Mouse (Mus musculus) liver, embryonic 16.5 days (tissue): ENCODE data around the gene Olfr1475. TPM values are rescaled to one million over a fixed set of nuclear protein-coding genes. Genes with fewer than 3 reads are reported as not detected.
"Not testable (repeated sequence)": the region's sequence is repeated elsewhere in the genome, so short reads cannot be mapped to it uniquely, and the experiment has no call there.

Experiments
- ATAC-seq: fragments of 200-750 bp; cut with Nextera tagmentation; 2 replicates; pipeline ENCODE4 v1.8.0; 2017; ENCODE audit warnings: low read depth, mild to moderate bottlenecking, moderate number of reproducible peaks, moderate library complexity
- H3K27ac ChIP-seq: fragments of 300-500 bp; sonication (generic); 2 replicates; pipeline ENCODE4 v1.5.1; 2014; ENCODE audit warnings: mild to moderate bottlenecking, low read length
- H3K27me3 ChIP-seq: fragments of 300-500 bp; sonication (generic); 2 replicates; pipeline ENCODE4 v1.6.1; 2014; ENCODE audit warnings: low read depth, low read length, mixed read lengths; ENCODE audit not compliant: control insufficient read depth, insufficient read depth
- H3K36me3 ChIP-seq: fragments of 300-500 bp; sonication (generic); 2 replicates; pipeline ENCODE4 v1.6.1; 2014; ENCODE audit warnings: mild to moderate bottlenecking; ENCODE audit not compliant: control insufficient read depth, insufficient read depth
- H3K4me1 ChIP-seq: fragments of 300-500 bp; sonication (generic); 2 replicates; pipeline ENCODE4 v1.6.1; 2014; ENCODE audit warnings: low read depth, low read length, mixed read lengths; ENCODE audit not compliant: control insufficient read depth
- H3K4me2 ChIP-seq: fragments of 300-500 bp; sonication (generic); 2 replicates; pipeline ENCODE4 v1.6.1; 2014; ENCODE audit warnings: low read depth, low read length, mixed read lengths
- H3K4me3 ChIP-seq: fragments of 300-500 bp; sonication (generic); 2 replicates; pipeline ENCODE4 v1.5.1; 2014; ENCODE audit warnings: low read depth, mild to moderate bottlenecking, low read length
- H3K9ac ChIP-seq: fragments of 300-500 bp; sonication (generic); 2 replicates; pipeline ENCODE4 v1.6.1; 2014; ENCODE audit warnings: low read depth, low read length
- H3K9me3 ChIP-seq: fragments of 300-500 bp; sonication (generic); replicated peaks from 2 replicates; pipeline ENCODE4 v1.6.1; 2016; ENCODE audit warnings: low read length; ENCODE audit not compliant: control insufficient read depth
- WGBS: fragments of 180-500 bp; shearing (Covaris S2); extraction: QIAGEN DNeasy Blood & Tissue Kit; methylation state at CpG from one replicate; pipeline ENCODE4 v1.1.7; 2014; ENCODE audit not compliant: insufficient replicate concordance; 5-methylcytosine and 5-hydroxymethylcytosine counted together
- polyA plus RNA-seq: library from polyadenylated mRNA; unstranded; fragments of >200 nt; fragmentation: Nextera tagmentation; extraction: Ambion mirVana; gene quantifications from 2 replicates; pipeline ENCODE4 v1.2.1, GENCODE M21; 2015

The Olfr1475 gene
- polyA plus RNA-seq: not detected in 2 replicates

DNA sequence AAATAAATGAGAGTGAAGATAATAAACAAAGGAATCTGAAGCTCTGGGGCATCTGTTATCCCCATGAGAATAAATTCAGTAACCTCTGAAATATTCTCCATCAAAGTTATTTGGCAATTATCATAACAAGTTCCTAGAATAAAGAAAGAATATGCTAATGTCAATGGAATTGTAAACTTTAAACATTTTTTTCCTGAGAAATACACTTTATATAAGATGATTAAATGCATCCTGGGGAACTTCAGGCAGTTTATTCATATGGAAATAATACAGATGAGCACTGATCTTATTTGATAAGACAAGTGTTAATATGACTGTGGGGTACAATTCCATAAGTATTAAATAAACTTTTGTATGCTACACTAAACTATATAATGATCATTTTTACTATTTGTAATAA is at the start of gene Olfr1475:
Olfr1475 (minus strand) TSS at position 101 of the 400 bp plus-strand sequence.
- Histone ChIP-seq H3K36me3 (no peaks in the 10 kb centered on the region), H3K9ac (no peak within 1 kb of the TSS), H3K4me1 (no peaks in the 10 kb centered on the region), H3K9me3 (no peaks in the 10 kb centered on the region), H3K4me3 (no peak within 1 kb of the TSS), H3K27ac (no peak within 1 kb of the TSS), H3K27me3 (no peaks in the 10 kb centered on the region), H3K4me2 (no peak within 1 kb of the TSS)
- no peak for ATAC-seq

DNA sequence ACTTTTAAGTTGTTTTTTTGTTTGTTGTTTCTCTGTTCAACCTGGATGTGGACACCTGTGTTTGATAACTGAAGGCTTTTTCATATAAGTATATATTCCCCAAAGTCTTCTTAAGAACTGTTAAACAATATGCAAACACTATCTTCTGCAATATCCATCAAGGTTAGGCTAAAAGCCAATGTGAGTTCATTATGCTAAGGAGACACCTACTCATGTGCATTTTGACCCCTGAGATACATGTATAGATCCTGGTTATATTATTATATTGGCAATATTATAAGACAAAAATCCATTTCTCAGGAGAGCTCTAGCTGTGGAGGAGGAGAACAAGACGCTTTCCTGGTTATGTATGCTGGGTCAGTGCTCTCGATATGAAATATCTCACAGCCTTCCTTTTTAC is 47.6 kb upstream of the Olfr1475 start, which contains the start of gene Olfr1480:
Olfr1480 (plus strand) TSS at position 301 of the 400 bp plus-strand sequence.
- WGBS: 54% methylated on average over 2 of the region's 2 CpGs
- no peak within 1 kb of the TSS for H3K4me3 ChIP-seq
- H3K4me2 ChIP-seq: no peak within 1 kb of the TSS

DNA sequence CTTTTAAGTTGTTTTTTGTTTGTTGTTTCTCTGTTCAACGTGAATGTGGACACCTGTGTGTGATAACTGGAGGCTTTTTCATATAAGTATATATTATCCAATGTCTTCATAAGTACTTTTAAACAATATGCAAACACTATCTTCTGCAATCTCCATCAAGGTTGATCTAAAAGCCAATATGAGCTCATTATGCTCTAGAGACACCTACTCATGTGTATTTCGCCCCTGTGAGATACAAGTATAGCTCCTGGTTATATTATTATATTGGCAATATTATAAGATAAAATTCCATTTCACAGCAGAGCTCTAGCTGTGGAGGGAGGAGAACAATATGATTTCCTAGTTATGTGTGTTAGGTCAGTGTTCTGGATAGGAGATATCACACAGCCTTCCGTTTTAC is 20.2 kb upstream of the Olfr1475 start, which contains the start of gene Olfr1477:
Olfr1477 (plus strand) TSS at position 301 of the 400 bp plus-strand sequence.
- Histone ChIP-seq H3K9me3 (no peaks in the 10 kb centered on the region), H3K9ac (no peak within 1 kb of the TSS), H3K4me3 (no peak within 1 kb of the TSS), H3K27me3 (no peaks in the 10 kb centered on the region), H3K27ac (no peak within 1 kb of the TSS), H3K4me1 (no peaks in the 10 kb centered on the region), H3K36me3 (no peaks in the 10 kb centered on the region), H3K4me2 (no peak within 1 kb of the TSS)
- ATAC-seq: no peak
- 47% methylated on average over 3 of the region's 3 CpGs for WGBS

More for the DNA sequence above, 47.6 kb upstream of the Olfr1475 start, which contains the start of gene Olfr1480:
- Histone ChIP-seq H3K4me1 (no peaks in the 10 kb centered on the region), H3K9ac (no peak within 1 kb of the TSS), H3K27ac (no peak within 1 kb of the TSS), H3K36me3 (no peaks in the 10 kb centered on the region), H3K9me3 (no peaks in the 10 kb centered on the region), H3K27me3 (no peaks in the 10 kb centered on the region)
- no peak for ATAC-seq

DNA sequence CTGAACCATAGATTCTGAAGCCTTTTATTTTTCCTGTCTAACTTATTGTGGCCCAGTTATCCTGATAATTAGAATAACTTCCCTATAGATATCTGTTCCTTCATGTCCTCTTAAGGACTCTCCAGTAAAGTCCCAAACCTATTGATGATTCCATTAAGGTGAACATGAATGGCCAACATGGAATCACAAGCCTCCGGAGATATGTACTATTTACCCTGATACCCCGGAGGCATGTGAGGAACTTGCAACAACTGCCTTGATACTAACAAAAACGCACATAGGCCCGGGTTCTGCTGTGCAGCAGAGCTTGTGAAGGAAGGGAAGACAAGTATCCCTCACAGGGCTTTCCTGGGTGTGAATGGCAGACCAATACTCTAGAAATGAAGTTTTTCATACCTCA is 10.7 kb downstream of the Olfr1475 start, which contains the start of gene Olfr1474:
Olfr1474 (plus strand) TSS at position 301 of the 400 bp plus-strand sequence.
- not testable (repeated sequence) for H3K9ac ChIP-seq, H3K27me3 ChIP-seq, H3K36me3 ChIP-seq, H3K27ac ChIP-seq, H3K9me3 ChIP-seq, H3K4me3 ChIP-seq, H3K4me2 ChIP-seq, ATAC-seq, H3K4me1 ChIP-seq
- 64% methylated on average over 4 of the region's 4 CpGs for WGBS

DNA sequence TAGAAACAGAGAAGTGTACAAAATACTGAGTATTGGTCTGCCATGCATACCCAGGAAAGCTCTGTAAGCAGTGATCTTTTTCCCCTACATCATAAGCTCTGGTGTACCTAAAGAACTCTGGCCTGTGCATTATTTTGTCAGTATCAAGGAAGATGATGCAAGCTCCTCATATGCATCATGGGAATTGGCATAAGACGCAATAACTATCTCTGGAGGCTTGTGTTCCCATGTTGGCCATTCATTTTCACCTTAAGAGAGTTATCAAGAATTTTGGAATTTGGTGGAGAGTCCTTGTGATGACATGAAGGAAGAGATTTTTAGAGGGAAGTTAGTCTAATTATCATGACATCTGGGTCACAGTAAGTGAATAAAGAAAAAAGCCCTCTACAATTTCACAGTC is 24.0 kb downstream of the Olfr1475 start, which contains the start of gene Olfr1472:
Olfr1472 (minus strand) TSS at position 101 of the 400 bp plus-strand sequence.
- Histone ChIP-seq H3K9ac (no peak within 1 kb of the TSS), H3K4me3 (no peak within 1 kb of the TSS), H3K36me3 (no peaks in the 10 kb centered on the region), H3K9me3 (no peaks in the 10 kb centered on the region), H3K4me1 (no peaks in the 10 kb centered on the region), H3K27me3 (no peaks in the 10 kb centered on the region), H3K27ac (no peak within 1 kb of the TSS), H3K4me2 (no peak within 1 kb of the TSS)
- 58% methylated on average over 1 of the region's 1 CpGs for WGBS
- no peak for ATAC-seq

DNA sequence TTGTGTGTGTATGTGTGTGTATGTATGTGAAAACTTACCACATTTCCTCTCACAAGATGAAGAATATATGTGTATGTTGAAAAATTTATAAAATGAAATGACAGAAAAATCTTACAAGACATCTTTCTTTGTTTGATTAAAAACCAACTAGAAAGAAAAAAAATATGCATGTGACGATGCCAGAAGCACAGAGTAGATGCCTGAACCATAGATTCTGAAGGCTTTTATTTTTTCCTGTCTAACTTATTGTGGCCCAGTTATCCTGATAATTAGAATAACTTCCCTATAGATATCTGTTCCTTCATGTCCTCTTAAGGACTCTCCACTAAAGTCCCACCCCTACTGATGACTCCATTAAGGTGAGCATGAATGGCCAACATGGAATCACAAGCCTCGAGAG is 36.9 kb downstream of the Olfr1475 start, which contains the start of gene Olfr1471:
Olfr1471 (plus strand) TSS at position 301 of the 400 bp plus-strand sequence.
- H3K4me2 ChIP-seq, H3K4me1 ChIP-seq, H3K9ac ChIP-seq, H3K27me3 ChIP-seq, H3K9me3 ChIP-seq, H3K4me3 ChIP-seq, ATAC-seq, H3K27ac ChIP-seq, H3K36me3 ChIP-seq: not testable (repeated sequence)
- WGBS: 36% methylated on average over 2 of the region's 2 CpGs

Other genes with a start within 250 kb of the Olfr1475 start
- gene Olfr1463, start 248.9 kb downstream of the Olfr1475 start, polyA plus RNA-seq: not detected in 2 replicates
- gene Olfr1465, start 164.7 kb downstream of the Olfr1475 start, polyA plus RNA-seq: not detected in 2 replicates
- not detected in 2 replicates for gene Olfr1466, start 141.3 kb downstream of the Olfr1475 start, polyA plus RNA-seq
- not detected in 2 replicates for gene Olfr1467, start 118.0 kb downstream of the Olfr1475 start, polyA plus RNA-seq
- gene Olfr1469, start 72.3 kb downstream of the Olfr1475 start, polyA plus RNA-seq: not detected in 2 replicates
- not detected in 2 replicates for gene Olfr1471, start 36.8 kb downstream of the Olfr1475 start, polyA plus RNA-seq
- gene Olfr1472, start 24.1 kb downstream of the Olfr1475 start, polyA plus RNA-seq: not detected in 2 replicates
- not detected in 2 replicates for gene Olfr1474, start 10.6 kb downstream of the Olfr1475 start, polyA plus RNA-seq
- not detected in 2 replicates for gene Olfr1477, start 20.4 kb upstream of the Olfr1475 start, polyA plus RNA-seq
- gene Olfr1480, start 47.7 kb upstream of the Olfr1475 start, polyA plus RNA-seq: not detected in 2 replicates
- not detected in 2 replicates for gene Olfr1484, start 103.3 kb upstream of the Olfr1475 start, polyA plus RNA-seq
- not detected in 2 replicates for gene Olfr1487, start 137.2 kb upstream of the Olfr1475 start, polyA plus RNA-seq
- not detected in 2 replicates for gene Olfr1489, start 151.4 kb upstream of the Olfr1475 start, polyA plus RNA-seq
- not detected in 2 replicates for gene Olfr1490, start 170.9 kb upstream of the Olfr1475 start, polyA plus RNA-seq
- not detected in 2 replicates for gene Olfr1491, start 217.1 kb upstream of the Olfr1475 start, polyA plus RNA-seq
- gene Olfr1493-ps1, start 243.1 kb upstream of the Olfr1475 start, polyA plus RNA-seq: not detected in 2 replicates